Mouse (Mus musculus): ENCODE data around the gene Mad1l1. TPM values are rescaled to one million over a fixed set of nuclear protein-coding genes. Genes with fewer than 3 reads are reported as not detected.
"Not testable (repeated sequence)": the region's sequence is repeated elsewhere in the genome, so short reads cannot be mapped to it uniquely, and the experiment has no call there.

Gene Mad1l1
- total RNA-seq (2021) = 10 to 100 TPM; 18.2 to 18.8 TPM
- long read RNA-seq, experiment 1, transcript Mad1l1-201 (18 exons, 2,640 nt) = major isoform, 10 of 27 reads
- long read RNA-seq, experiment 1, partial matches to known transcripts = 5 of 27 reads
- long read RNA-seq, experiment 1, other reads (novel, unspliced or antisense) = 12 of 27 reads
- long read RNA-seq, experiment 2, transcript Mad1l1-201 (18 exons, 2,640 nt) = major isoform, 22 of 51 reads
- long read RNA-seq, experiment 2, partial matches to known transcripts = 2 of 51 reads
- long read RNA-seq, experiment 2, other reads (novel, unspliced or antisense) = 27 of 51 reads

DNA sequence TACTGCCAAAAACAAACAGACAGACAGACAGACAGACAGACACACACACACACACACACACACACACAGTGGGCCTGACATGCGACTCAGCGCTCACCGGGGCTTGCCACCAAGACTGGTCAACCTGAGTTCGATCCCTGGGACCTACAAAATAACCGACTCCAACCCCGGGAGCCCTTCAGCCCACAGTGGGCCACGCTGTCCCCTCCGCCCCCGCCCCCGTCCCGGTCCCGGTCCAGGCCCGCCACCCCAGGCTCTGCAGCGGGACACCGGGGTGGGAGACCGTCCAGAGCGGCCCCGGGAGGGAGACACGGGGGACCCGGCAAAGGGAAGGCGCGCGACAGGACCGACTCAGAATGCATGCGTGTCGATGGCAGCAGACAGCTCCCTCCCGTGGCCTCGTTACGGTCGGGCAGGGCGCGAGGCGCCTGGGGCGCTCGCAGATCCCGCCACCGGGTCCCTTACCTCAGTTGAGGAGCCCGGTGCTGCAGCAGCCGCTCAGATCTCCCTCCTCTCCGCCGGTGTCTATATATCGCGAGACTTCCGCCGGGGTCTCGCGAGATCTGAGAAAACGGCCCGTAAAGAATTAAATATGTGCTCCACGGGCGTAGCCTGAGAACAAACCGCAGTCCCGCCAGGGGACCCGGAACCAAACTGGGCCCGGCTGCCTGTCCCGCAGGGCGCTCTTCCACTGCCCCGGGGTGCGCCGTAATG, at the start of gene Mad1l1, which contains the start of gene Nudt1:
Gene Mad1l1, minus strand, starts transcription at position 511 of the 714 bp plus-strand sequence.
Gene Nudt1, plus strand, starts transcription at position 615 of the 714 bp plus-strand sequence.
- peak; percentile 90 to 92 for DNase-seq (ENCODE audit: low spot score in 2 of 2)

DNA sequence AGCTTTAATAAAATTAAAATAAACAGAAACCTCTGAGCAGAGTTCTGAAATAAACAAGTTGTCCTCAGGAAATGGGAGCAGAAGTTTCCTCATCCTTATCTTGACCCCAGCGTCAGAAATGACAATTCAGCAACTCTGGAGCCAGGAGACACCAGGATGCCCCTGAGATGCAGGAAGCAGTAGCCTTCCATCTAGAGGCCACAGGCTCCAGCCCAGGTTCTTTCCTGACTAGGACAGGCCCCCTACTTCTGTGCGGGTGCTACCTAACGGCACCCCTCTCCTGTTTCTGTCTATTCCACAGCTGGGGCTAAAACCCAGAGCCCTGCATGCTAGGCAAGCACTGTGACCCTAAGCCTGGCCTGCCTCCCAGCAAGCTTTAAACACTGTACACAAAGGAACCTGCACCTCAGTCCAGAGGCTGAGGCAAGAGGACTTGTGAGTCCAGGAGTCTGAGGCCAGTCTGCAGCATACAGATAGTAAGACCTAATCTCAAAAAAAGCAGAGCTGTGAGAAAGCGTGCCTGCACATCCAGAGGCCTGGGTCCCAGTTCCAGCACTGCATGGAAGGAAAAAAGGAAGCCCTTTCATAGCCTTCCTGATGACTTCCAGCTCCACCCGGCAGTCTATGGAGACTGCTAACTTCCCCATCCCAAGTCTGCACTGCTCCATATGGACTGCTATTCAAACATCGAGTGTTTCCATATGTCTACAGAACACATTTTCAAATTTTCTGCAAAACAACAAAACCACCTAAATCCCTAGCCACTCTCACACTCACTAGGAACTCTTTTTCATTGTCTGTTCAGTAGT, 49.3 kb upstream of the Mad1l1 start:
- DNase-seq (ENCODE audit: low spot score in 2 of 2) = no peak

DNA sequence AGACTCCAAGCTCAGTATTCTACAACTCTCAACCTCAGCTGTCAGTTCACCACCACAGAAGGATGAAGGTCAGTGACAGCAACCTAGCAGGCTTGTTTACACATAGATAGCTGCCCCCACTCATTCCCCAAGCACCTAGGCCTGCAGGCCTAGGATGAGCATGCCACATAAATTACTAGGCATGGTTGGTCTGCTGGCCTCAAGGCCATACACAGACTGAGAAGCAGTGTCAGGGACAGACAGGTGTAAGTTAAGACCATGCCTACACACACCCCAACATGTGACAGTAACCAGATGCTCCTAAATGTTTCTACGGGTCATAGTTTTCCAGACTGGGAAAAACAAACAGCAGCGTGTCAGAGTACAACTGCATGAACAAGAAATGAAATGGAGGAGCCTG, 48.1 kb upstream of the Mad1l1 start:
- no peak for DNase-seq (ENCODE audit: low spot score in 2 of 2)

- DNase-seq (ENCODE audit: low spot score in 2 of 2) = no peak
These were observed 47.6 kb upstream of the Mad1l1 start for GRCm38 (mm10) chr5:140368926-140369325.

GRCm38 (mm10) chr5:140368126-140368525, 46.8 kb upstream of the Mad1l1 start:
- not testable (repeated sequence) for DNase-seq (ENCODE audit: low spot score in 2 of 2)

- DNase-seq (ENCODE audit: low spot score in 2 of 2) = no peak
These were observed 43.1 kb upstream of the Mad1l1 start for GRCm38 (mm10) chr5:140364415-140364814.

DNA sequence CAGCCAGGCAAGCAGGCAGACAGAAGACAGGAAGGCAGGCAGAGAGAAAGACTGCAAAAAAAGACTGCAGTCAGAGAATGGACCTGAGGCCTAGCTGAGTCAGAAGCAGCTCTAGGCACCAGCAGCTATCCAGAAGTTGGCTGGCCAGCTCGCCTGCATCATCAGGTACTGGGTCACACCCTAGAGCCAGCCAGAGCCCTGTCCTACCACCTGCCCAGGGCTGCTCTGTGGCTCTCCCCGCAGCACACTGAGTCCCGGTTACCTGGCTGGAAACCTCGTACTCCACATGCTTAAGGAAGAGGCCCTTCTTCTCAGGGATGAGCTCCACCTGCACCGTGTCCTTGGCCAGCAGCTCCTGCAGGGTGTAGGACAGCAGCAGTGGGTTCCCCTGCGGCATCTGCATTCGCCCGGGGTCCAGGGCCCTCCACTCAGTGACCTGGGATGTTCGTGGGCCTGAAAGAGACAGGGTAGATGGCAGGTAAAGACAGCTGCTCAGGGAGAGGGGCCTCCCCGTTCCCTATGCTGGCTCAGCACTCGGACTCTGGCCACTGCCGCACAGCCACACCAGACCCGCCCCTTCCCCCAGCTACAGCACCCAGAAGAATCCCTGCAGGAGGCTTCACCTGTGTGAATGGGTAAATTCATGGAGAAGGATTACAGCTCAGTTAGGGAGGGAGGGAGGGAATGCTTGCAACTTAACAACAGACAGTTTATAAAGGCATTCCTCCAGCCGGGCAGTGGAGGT, 38.8 kb upstream of the Mad1l1 start:
- DNase-seq (ENCODE audit: low spot score in 2 of 2) = no peak

DNA sequence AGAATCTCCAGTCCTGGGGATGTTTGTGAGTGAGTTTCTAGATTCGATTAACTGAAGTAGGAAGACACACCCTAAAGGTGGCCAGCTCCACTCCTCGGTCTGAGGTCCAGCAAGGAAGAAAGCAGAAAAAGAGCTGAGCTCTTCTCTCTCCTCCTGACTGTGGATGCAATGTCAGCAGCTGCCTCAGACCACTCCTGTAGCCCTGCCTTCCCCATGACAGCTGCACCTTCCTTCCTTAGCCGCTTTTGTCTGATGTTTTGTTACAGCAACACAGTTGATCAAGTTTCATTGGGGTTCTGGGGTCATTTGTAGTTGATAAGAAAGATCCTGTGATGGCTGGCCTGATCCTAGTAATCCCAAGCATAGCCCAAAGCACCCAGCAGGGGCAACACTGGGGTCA, 36.1 kb upstream of the Mad1l1 start:
- DNase-seq (ENCODE audit: low spot score in 2 of 2) = no peak

GRCm38 (mm10) chr5:140355934-140356333, 34.6 kb upstream of the Mad1l1 start:
- DNase-seq (ENCODE audit: low spot score in 2 of 2) = no peak

GRCm38 (mm10) chr5:140352352-140352751, 31.0 kb upstream of the Mad1l1 start:
- no peak for DNase-seq (ENCODE audit: low spot score in 2 of 2)

- no peak for DNase-seq (ENCODE audit: low spot score in 2 of 2)
These were observed 29.6 kb upstream of the Mad1l1 start for GRCm38 (mm10) chr5:140350731-140351497.

- DNase-seq (ENCODE audit: low spot score in 2 of 2) = no peak
These were observed 28.5 kb upstream of the Mad1l1 start for GRCm38 (mm10) chr5:140349882-140350281.

DNA sequence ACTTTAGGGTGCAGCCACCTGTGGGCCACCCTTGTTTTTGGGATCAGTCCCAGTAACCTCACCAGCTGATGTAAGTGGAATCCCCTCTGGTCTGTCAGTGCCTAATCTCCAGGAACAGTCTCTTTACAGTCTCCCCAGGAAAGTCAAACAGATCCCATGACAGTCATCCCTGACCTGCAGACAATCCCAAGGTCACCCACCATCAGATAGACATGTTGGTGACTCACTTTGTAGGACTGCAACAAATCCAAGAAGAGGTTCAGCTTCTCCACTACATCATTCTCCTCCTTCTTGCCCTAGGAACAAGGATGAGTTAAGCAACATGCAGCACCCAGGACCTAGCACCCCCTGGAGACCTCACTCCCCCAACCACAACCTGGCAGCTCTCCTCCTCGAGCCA, 24.7 kb upstream of the Mad1l1 start:
- DNase-seq (ENCODE audit: low spot score in 2 of 2) = no peak

- no peak for DNase-seq (ENCODE audit: low spot score in 2 of 2)
These were observed 23.9 kb upstream of the Mad1l1 start for GRCm38 (mm10) chr5:140345244-140345643.

DNA sequence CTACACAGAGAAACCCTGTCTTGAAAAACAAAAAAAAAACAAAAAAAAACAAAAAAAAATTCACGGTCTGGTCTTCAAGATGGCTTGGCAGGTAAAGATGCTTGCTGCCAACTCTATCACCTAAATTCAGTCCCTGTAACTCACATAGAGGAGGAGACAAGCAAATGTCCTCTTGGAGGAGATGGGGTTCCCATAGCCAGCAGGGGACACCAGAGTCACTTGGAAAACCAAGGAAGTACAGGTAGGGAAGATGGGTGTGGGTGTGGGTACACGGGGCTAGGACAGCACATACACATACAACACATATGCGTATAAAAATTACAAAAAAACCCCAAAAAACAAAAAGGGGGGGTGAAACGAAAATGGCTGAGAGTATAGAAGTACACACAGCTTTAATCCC, 21.5 kb upstream of the Mad1l1 start:
- DNase-seq (ENCODE audit: low spot score in 2 of 2) = no peak

- no peak for DNase-seq (ENCODE audit: low spot score in 2 of 2)
These were observed 18.5 kb upstream of the Mad1l1 start for GRCm38 (mm10) chr5:140339836-140340235.

DNA sequence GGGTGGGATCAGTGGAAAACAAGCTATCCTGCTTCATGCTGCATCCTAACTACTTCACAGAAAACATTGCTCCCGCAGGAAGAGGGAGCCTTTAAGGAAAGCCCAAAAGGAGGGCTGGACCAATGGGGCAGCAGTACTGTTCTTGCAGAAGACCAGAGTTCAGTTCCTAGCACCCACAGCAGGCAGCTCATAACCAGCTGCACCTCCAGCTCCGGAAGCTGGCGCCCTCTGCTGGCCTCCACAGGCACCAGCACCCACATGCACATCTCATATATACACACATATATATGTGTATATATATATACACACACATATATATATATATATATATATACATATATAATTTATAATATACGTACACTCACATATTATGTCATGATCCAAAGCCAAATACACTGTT, 17.4 kb upstream of the Mad1l1 start:
- no peak for DNase-seq (ENCODE audit: low spot score in 2 of 2)

DNA sequence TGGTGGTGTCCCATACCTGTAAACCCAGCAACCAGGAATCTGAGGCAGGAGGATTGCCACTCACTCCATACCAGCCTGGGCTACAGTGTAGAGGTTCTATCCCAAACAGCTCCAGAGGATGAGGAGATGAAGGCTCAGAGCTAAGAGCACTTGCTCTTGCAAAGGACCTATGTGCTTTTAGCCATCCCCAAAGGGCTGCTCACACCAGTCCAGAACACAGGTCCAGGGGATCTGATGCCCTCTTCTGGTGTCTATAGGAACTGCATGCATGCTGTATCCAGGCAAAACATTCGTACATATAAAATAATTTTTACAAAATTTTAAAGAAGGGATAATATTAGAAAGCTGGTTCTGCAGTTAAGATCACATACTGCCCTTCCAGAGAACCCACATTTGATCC, 15.3 kb upstream of the Mad1l1 start:
- peak in 1 of 2 experiments; percentile 14 for DNase-seq (ENCODE audit: low spot score in 2 of 2)

DNA sequence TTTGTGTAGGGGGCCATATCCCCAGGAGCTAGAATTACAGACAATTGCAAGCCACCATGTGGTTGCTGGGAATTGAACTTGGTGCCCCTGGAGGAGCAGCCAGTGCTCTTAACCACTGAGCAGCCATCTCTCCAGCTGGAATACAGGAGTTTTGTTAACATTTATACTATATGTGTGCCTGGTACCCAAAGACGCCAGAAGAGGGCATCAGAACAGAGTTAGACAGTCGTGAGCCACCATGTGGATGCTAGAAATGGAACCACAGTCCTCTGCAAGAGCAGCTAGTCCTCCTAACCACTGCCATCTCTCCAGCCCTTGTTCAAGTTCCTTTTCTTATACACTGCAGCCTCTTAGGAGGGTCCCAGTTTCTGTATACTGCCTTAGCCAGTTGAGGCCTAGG, 12.3 kb upstream of the Mad1l1 start:
- DNase-seq (ENCODE audit: low spot score in 2 of 2) = no peak

DNA sequence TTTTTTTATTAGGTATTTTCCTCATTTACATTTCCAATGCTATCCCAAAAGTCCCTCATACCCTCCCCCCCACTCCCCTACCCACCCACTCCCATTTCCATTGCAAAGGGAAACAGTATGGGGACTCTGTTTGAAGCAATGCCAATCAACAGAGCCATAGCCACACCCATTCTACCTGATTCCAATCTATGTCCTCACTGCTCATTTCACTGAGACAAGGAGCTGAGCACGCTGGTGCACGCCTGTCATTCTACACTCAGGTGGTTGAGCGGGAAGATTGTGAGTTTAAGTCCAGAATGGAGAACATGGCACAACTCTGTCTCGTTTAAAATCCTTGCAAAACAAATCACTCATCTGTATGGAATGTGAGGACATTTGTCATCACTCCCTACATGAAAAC, 11.2 kb upstream of the Mad1l1 start:
- no peak for DNase-seq (ENCODE audit: low spot score in 2 of 2)

Data from layer of hippocampus, postnatal 14 days (tissue).